Mouse (Mus musculus) cerebellum, adult 9-11 months (tissue): Measurements from ENCODE around the gene Hoxd10.

ENCODE experiments used
- DNase-seq: peaks from one replicate; pipeline ENCODE4 v3.0.0; 2022

Gene Hoxd10

GRCm38 (mm10) chr2:74697567-74698121 is 5.9 kb downstream of the Hoxd10 start, which contains the start of gene Hoxd9:
Gene Hoxd9 (plus strand): TSS chr2:74697727.
- no peak for DNase-seq

- no peak for DNase-seq
These were observed 6.7 kb downstream of the Hoxd10 start for GRCm38 (mm10) chr2:74698201-74699052.

GRCm38 (mm10) chr2:74699053-74699430 is 7.3 kb downstream of the Hoxd10 start:
- DNase-seq = no peak

GRCm38 (mm10) chr2:74699664-74700545 is 8.2 kb downstream of the Hoxd10 start:
- no peak for DNase-seq

- no peak for DNase-seq
These were observed 8.9 kb downstream of the Hoxd10 start for GRCm38 (mm10) chr2:74700546-74701112.

- DNase-seq = peak; percentile 42
These were observed 10.5 kb downstream of the Hoxd10 start for GRCm38 (mm10) chr2:74701949-74702819.

- DNase-seq = no peak
These were observed 11.1 kb downstream of the Hoxd10 start for GRCm38 (mm10) chr2:74702820-74703219.

GRCm38 (mm10) chr2:74703317-74703716 is 11.6 kb downstream of the Hoxd10 start:
- DNase-seq = no peak

- no peak for DNase-seq
These were observed 12.1 kb downstream of the Hoxd10 start for GRCm38 (mm10) chr2:74703720-74704392.

GRCm38 (mm10) chr2:74704393-74704998 is 12.8 kb downstream of the Hoxd10 start, which contains the start of gene Hoxd8:
Gene Hoxd8 (plus strand): TSS chr2:74704615.
- DNase-seq = no peak

- DNase-seq = no peak
These were observed 13.3 kb downstream of the Hoxd10 start for GRCm38 (mm10) chr2:74704999-74705466.

- DNase-seq = no peak
These were observed 13.9 kb downstream of the Hoxd10 start for GRCm38 (mm10) chr2:74705467-74706089.

- DNase-seq = no peak
These were observed 14.8 kb downstream of the Hoxd10 start for GRCm38 (mm10) chr2:74706393-74706960.

GRCm38 (mm10) chr2:74707599-74707998 is 15.9 kb downstream of the Hoxd10 start:
- no peak for DNase-seq

GRCm38 (mm10) chr2:74708676-74709075 is 17.0 kb downstream of the Hoxd10 start:
- DNase-seq = no peak

- DNase-seq = no peak
These were observed 18.0 kb downstream of the Hoxd10 start for GRCm38 (mm10) chr2:74709465-74710419.

- no peak for DNase-seq
These were observed 19.3 kb downstream of the Hoxd10 start for GRCm38 (mm10) chr2:74710929-74711543.
